Mouse (Mus musculus) midbrain, embryonic 12.5 days (tissue): ENCODE data around the gene Ell. TPM values are rescaled to one million over a fixed set of nuclear protein-coding genes. Genes with fewer than 3 reads are reported as not detected.
A peak's percentile ranks its signal among the peaks of the same experiment; 100 is the strongest.

ENCODE experiments used
- ATAC-seq: fragments of 200-750 bp; cut with Nextera tagmentation; 2 replicates; pipeline ENCODE4 v1.8.0; 2017; ENCODE audit warnings: low read depth, moderate TSS enrichment, moderate library complexity; ENCODE audit not compliant: low FRiP score
- H3K27ac ChIP-seq: fragments of 300-500 bp; sonication (generic); replicated peaks from 2 replicates; pipeline ENCODE4 v1.5.1; 2016; ENCODE audit warnings: mild to moderate bottlenecking
- H3K27me3 ChIP-seq: fragments of 300-500 bp; sonication (generic); 2 replicates; pipeline ENCODE4 v1.6.1; 2016; ENCODE audit warnings: mild to moderate bottlenecking
- H3K36me3 ChIP-seq: fragments of 300-500 bp; sonication (generic); 2 replicates; pipeline ENCODE4 v1.6.1; 2016
- H3K4me1 ChIP-seq: fragments of 300-500 bp; sonication (generic); 2 replicates; pipeline ENCODE4 v1.6.1; 2016
- H3K4me2 ChIP-seq: fragments of 300-500 bp; sonication (generic); replicated peaks from 2 replicates; pipeline ENCODE4 v1.6.1; 2016; ENCODE audit warnings: mild to moderate bottlenecking, moderate library complexity
- H3K4me3 ChIP-seq: fragments of 300-500 bp; sonication (generic); 2 replicates; pipeline ENCODE4 v1.5.1; 2016; ENCODE audit warnings: mild to moderate bottlenecking
- H3K9ac ChIP-seq: fragments of 300-500 bp; sonication (generic); replicated peaks from 2 replicates; pipeline ENCODE4 v1.6.1; 2016; ENCODE audit warnings: mild to moderate bottlenecking, moderate library complexity
- H3K9me3 ChIP-seq: fragments of 300-500 bp; sonication (generic); 2 replicates; pipeline ENCODE4 v1.6.1; 2016; ENCODE audit warnings: mild to moderate bottlenecking
- WGBS: fragments of 180-500 bp; shearing (Covaris S2); methylation state at CpG from one replicate; pipeline ENCODE4 v1.1.7; 2016; 5-methylcytosine and 5-hydroxymethylcytosine counted together
- polyA plus RNA-seq: library from polyadenylated mRNA; unstranded; fragments of >200 nt; fragmentation: Nextera tagmentation; extraction: Ambion mirVana; gene quantifications from 2 replicates; pipeline ENCODE4 v1.2.1, GENCODE M21; 2016

Ell gene
- polyA plus RNA-seq, 1 experiment from 2014 or later = 18.7 TPM

- peaks cover 5% of the 10 kb centered on the region for H3K27me3 ChIP-seq
- H3K4me3 ChIP-seq = peak overlapping the region; percentile 81
- H3K36me3 ChIP-seq = peaks cover 10% of the 10 kb centered on the region; the same call in 1 of the 2 replicates
- peak overlapping the region; percentile 87 for H3K9ac ChIP-seq
- H3K9me3 ChIP-seq = no peaks in the 10 kb centered on the region
- 0 out of 2 replicates have a peak overlapping the region, but pooled peaks have one; percentile 1 for H3K27ac ChIP-seq
- H3K4me1 ChIP-seq = peaks cover 70% of the 10 kb centered on the region
- H3K4me2 ChIP-seq = peak overlapping the region; percentile 90
- WGBS = 70% methylated on average over 18 of the region's 18 CpGs
- ATAC-seq = no peak
Measured at GRCm38 (mm10) chr8:70606780-70607602, 67.7 kb downstream of the Ell start.

GRCm38 (mm10) chr8:70607603-70607897, 68.3 kb downstream of the Ell start:
- WGBS = 26% methylated on average over 6 of the region's 6 CpGs
- peak overlapping the region; percentile 87 for H3K9ac ChIP-seq
- peak overlapping the region; percentile 90 for H3K4me2 ChIP-seq
- H3K36me3 ChIP-seq = peaks cover 5% of the 10 kb centered on the region; the same call in 1 of the 2 replicates
- no peaks in the 10 kb centered on the region for H3K9me3 ChIP-seq
- peak overlapping the region; percentile 81 for H3K4me3 ChIP-seq
- peaks cover 70% of the 10 kb centered on the region for H3K4me1 ChIP-seq
- H3K27me3 ChIP-seq = peaks cover 5% of the 10 kb centered on the region
- ATAC-seq = no peak
- H3K27ac ChIP-seq = no peak overlapping the region

GRCm38 (mm10) chr8:70607898-70608748, 68.9 kb downstream of the Ell start:
- Histone ChIP-seq H3K9ac (peak overlapping the region; percentile 87), H3K4me2 (peak overlapping the region; percentile 90), H3K36me3 (no peaks in the 10 kb centered on the region), H3K4me3 (peak overlapping the region; percentile 81), H3K9me3 (no peaks in the 10 kb centered on the region), H3K27me3 (peaks cover 5% of the 10 kb centered on the region), H3K27ac (peak overlapping the region; percentile 93), H3K4me1 (peaks cover 70% of the 10 kb centered on the region)
- ATAC-seq = no peak
- 2% methylated on average over 82 of the region's 84 CpGs for WGBS

- Histone ChIP-seq H3K36me3 (no peaks in the 10 kb centered on the region), H3K9ac (peak within 1 kb of the TSS; percentile 87), H3K4me2 (peak within 1 kb of the TSS; percentile 90), H3K4me3 (peak within 1 kb of the TSS; percentile 81), H3K9me3 (no peaks in the 10 kb centered on the region), H3K27me3 (peaks cover 5% of the 10 kb centered on the region), H3K27ac (peak within 1 kb of the TSS; percentile 93), H3K4me1 (peaks cover 65% of the 10 kb centered on the region)
- no peak; the same call in 1 of the 2 replicates for ATAC-seq
- WGBS = 5% methylated on average over 26 of the region's 26 CpGs
Measured at GRCm38 (mm10) chr8:70608749-70609367, 69.6 kb downstream of the Ell start, which contains the start of gene Ssbp4. Gene Ssbp4 (minus strand): TSS chr8:70608872.

- H3K27me3 ChIP-seq = peaks cover 5% of the 10 kb centered on the region
- no peaks in the 10 kb centered on the region for H3K9me3 ChIP-seq
- 2% methylated on average over 38 of the region's 39 CpGs for WGBS
- H3K4me2 ChIP-seq = peak overlapping the region; percentile 90
- peaks cover 60% of the 10 kb centered on the region for H3K4me1 ChIP-seq
- peak overlapping the region; percentile 93 for H3K27ac ChIP-seq
- peak overlapping the region; percentile 49 for H3K4me3 ChIP-seq
- H3K36me3 ChIP-seq = no peaks in the 10 kb centered on the region
- ATAC-seq = peak; percentile 61
- H3K9ac ChIP-seq = peak overlapping the region; percentile 59
Measured at GRCm38 (mm10) chr8:70609368-70609848, 70.2 kb downstream of the Ell start.

- H3K9ac ChIP-seq = peak overlapping the region; percentile 59
- H3K4me2 ChIP-seq = peak overlapping the region; percentile 90
- H3K27ac ChIP-seq = peak overlapping the region; percentile 93
- no peaks in the 10 kb centered on the region for H3K9me3 ChIP-seq
- H3K4me1 ChIP-seq = peaks cover 53% of the 10 kb centered on the region
- H3K4me3 ChIP-seq = peak overlapping the region; percentile 49
- peaks cover 5% of the 10 kb centered on the region for H3K27me3 ChIP-seq
- under 1% methylated on average over 39 of the region's 45 CpGs for WGBS
- no peaks in the 10 kb centered on the region for H3K36me3 ChIP-seq
- ATAC-seq = peak; percentile 57
Measured at GRCm38 (mm10) chr8:70609849-70610795, 70.9 kb downstream of the Ell start.

GRCm38 (mm10) chr8:70610796-70611771, 71.8 kb downstream of the Ell start:
- Histone ChIP-seq H3K9ac (peak overlapping the region; percentile 59), H3K4me1 (peaks cover 47% of the 10 kb centered on the region), H3K4me3 (peak overlapping the region; percentile 49), H3K9me3 (no peaks in the 10 kb centered on the region), H3K27me3 (peaks cover 5% of the 10 kb centered on the region), H3K4me2 (peak overlapping the region; percentile 90), H3K27ac (peak overlapping the region; percentile 26; the same call in 1 of the 2 replicates), H3K36me3 (no peaks in the 10 kb centered on the region)
- no peak for ATAC-seq
- under 1% methylated on average over 54 of the region's 54 CpGs for WGBS

GRCm38 (mm10) chr8:70611849-70612248, 72.6 kb downstream of the Ell start:
- ATAC-seq = no peak
- Histone ChIP-seq H3K36me3 (no peaks in the 10 kb centered on the region), H3K9me3 (no peaks in the 10 kb centered on the region), H3K27ac (0 out of 2 replicates have a peak overlapping the region, but pooled peaks have one; percentile 2), H3K27me3 (peaks cover 5% of the 10 kb centered on the region), H3K4me2 (peak overlapping the region; percentile 90), H3K4me1 (peaks cover 46% of the 10 kb centered on the region), H3K9ac (no peak overlapping the region), H3K4me3 (peak overlapping the region; percentile 49)
- WGBS = under 1% methylated on average over 6 of the region's 6 CpGs

GRCm38 (mm10) chr8:70613763-70614162, 74.5 kb downstream of the Ell start:
- no peak overlapping the region for H3K27ac ChIP-seq
- no peak for ATAC-seq
- no peak overlapping the region for H3K9ac ChIP-seq
- H3K36me3 ChIP-seq = no peaks in the 10 kb centered on the region
- H3K4me1 ChIP-seq = peaks cover 35% of the 10 kb centered on the region
- no peaks in the 10 kb centered on the region for H3K9me3 ChIP-seq
- H3K27me3 ChIP-seq = peaks cover 5% of the 10 kb centered on the region; the same call in 1 of the 2 replicates
- H3K4me3 ChIP-seq = no peak overlapping the region
- H3K4me2 ChIP-seq = no peak overlapping the region
- 69% methylated on average over 1 of the region's 1 CpGs for WGBS

- no peaks in the 10 kb centered on the region for H3K9me3 ChIP-seq
- no peak for ATAC-seq
- WGBS = 84% methylated on average over 5 of the region's 5 CpGs
- no peak overlapping the region for H3K4me2 ChIP-seq
- H3K4me1 ChIP-seq = peaks cover 33% of the 10 kb centered on the region
- H3K27ac ChIP-seq = no peak overlapping the region
- H3K27me3 ChIP-seq = peaks cover 5% of the 10 kb centered on the region; the same call in 1 of the 2 replicates
- no peak overlapping the region for H3K9ac ChIP-seq
- H3K36me3 ChIP-seq = no peaks in the 10 kb centered on the region
- no peak overlapping the region for H3K4me3 ChIP-seq
Measured at GRCm38 (mm10) chr8:70614469-70614868, 75.2 kb downstream of the Ell start.
